Mouse (Mus musculus): ENCODE data around the gene Cyp1b1.

DNA sequence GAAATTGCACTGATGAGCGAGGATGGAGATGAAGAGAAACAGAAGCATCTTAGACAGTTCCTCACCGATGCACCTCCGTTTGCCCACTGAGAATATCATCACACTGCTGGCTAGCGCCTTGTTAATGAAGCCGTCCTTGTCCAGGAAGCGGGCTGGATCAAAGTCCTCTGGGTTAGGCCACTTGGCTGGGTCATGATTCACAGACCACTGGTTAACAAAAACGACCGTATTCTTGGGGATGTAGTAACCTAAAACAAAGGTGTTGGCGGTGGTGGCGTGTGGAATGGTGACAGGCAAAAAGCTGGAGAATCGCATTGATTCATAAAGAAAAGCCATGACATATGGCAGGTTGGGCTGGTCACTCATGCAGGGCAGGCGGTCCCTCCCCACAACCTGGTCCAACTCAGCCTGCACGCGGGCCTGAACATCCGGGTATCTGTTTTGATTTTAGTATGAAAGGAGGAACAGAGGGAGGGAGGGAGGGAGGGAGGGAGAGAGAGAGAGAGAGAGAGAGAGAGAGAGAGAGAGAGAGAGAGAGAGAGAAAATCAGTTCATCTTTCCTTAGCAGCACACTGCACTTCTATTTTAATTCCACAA is 4.5 kb downstream of the Cyp1b1 start:
- TF ChIP-seq CTCF (IDR thresholded peaks at IDR 0.05; ENCODE audit: borderline replicate concordance, insufficient read depth, low read depth, low read length) (no peak), POLR2A (IDR thresholded peaks at IDR 0.05; ENCODE audit: borderline replicate concordance, insufficient read depth, low read length) (no peak)
